In the genomic region with DNA sequence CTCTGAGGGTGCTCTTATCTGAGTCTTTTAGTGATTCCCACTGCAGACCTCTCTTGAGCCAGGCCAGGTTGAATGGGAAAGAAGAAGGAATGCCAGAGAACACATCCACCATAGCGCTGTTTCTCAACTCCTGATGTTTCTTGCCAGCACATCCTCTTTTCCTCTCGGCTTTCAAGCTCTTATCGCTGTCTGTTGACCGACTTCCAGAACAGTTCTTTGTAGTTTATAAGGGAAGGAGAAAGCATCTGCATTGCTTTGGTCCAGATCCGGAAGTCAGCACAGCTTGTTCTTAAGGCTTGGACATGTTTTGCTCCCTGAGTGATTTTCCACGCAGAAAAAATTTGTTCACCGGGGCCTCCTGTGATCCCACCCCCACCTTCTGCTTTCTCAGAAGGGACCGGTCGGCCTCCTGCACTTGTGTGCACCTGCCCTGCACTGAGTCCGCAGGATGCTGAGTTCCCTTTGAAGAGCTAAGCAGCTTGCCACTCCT, we compare ENCODE assay signal across 9 mouse cellular contexts.
DNase-seq lines count a peak whose midpoint lies in the region; TF ChIP-seq lines count a peak whose summit lies in the region.
"Had no signal": no experiment of that assay in that cellular context is flagged by ENCODE, and none has a peak within 500 bp of the region (broad histone marks: within the 10 kb centered on the region; RNA-seq: fewer than 3 reads in every experiment).

No protein-coding gene starts in this region.

- peak overlapping the region; percentile 56 for H3K4me3 ChIP-seq in gastrocnemius, adult 2 months
- no peak overlapping the region for H3K4me3 ChIP-seq in liver, adult 2 months (ENCODE audit: insufficient read depth, low read depth, low read length)
- H3K4me3 ChIP-seq in embryonic fibroblast, embryonic 13.5 days (ENCODE audit: insufficient read depth, low read length), result no peak overlapping the region
- H3K4me3 ChIP-seq in myocyte, result no peak overlapping the region

- peak overlapping the region; percentile 73 for H3K27ac ChIP-seq in gastrocnemius, adult 2 months
- H3K27ac ChIP-seq in liver, adult 2 months (replicated peaks; ENCODE audit: insufficient read depth, low read depth, low read length), result peak overlapping the region; percentile 56
- H3K27ac ChIP-seq in embryonic fibroblast, embryonic 13.5 days (ENCODE audit: insufficient read depth, low read length), result 0 out of 2 replicates have a peak overlapping the region, but pooled peaks have one; percentile 13

- DNase-seq in gastrocnemius, adult 2 months, result peak; percentile 23
- no peak for DNase-seq in gastrocnemius, postnatal 25 days
- DNase-seq in liver, adult 2 months (ENCODE audit: extremely low read depth, low read depth, low spot score), result peak; percentile 39
- no peak for DNase-seq in liver
- DNase-seq in right cerebral cortex, postnatal 36 days (ENCODE audit: low spot score in 2 of 2), result no peak
- DNase-seq in adrenal gland, adult 8-10 months, result no peak
- DNase-seq: thymus, postnatal 4 days had no signal

- H3K79me2 ChIP-seq in liver, adult 2 months (ENCODE audit: control insufficient read depth, insufficient read depth, low read length), result no peaks in the 10 kb centered on the region
- H3K79me2 ChIP-seq in myocyte (ENCODE audit: control insufficient read depth, insufficient read depth), result no peaks in the 10 kb centered on the region

- no peak overlapping the region for H3K9ac ChIP-seq in liver, adult 2 months (ENCODE audit: low read depth, low read length)

- no peaks in the 10 kb centered on the region for H3K36me3 ChIP-seq in liver, adult 2 months (ENCODE audit: control insufficient read depth, insufficient read depth, low read length)
- no peaks in the 10 kb centered on the region for H3K36me3 ChIP-seq in myocyte (ENCODE audit: control insufficient read depth, insufficient read depth)

- peak overlapping the region; percentile 57 for H3K4me2 ChIP-seq in myocyte (ENCODE audit: low read depth)

- no peaks in the 10 kb centered on the region for H3K4me1 ChIP-seq in liver, adult 2 months (ENCODE audit: control insufficient read depth, insufficient read depth, low read length)
- H3K4me1 ChIP-seq in embryonic fibroblast, embryonic 13.5 days (ENCODE audit: control insufficient read depth, insufficient read depth, low read length), result peaks cover 25% of the 10 kb centered on the region

- TF ChIP-seq CTCF in gastrocnemius, adult 2 months (IDR thresholded peaks at IDR 0.05), result no peak
- TF ChIP-seq CTCF in liver, adult 2 months (IDR thresholded peaks at IDR 0.05; ENCODE audit: low read depth, low read length), result no peak
- TF ChIP-seq CTCF in embryonic fibroblast, embryonic 13.5 days (IDR thresholded peaks at IDR 0.05; ENCODE audit: borderline replicate concordance, insufficient read depth, low read length), result no peak

- no peak overlapping the region for H3ac ChIP-seq in myocyte (ENCODE audit: control insufficient read depth, insufficient read length)

- intact Hi-C loops in gastrocnemius, adult 2 months (cut with DNase I), result loop anchor here (5.0 kb wide), 1 partner anchor 182 kb away; a partner anchor contains a TSS

- no peak for TF ChIP-seq POLR2A in liver, adult 2 months (IDR thresholded peaks at IDR 0.05; ENCODE audit: extremely low read depth, insufficient read depth, low read length)
- no peak for TF ChIP-seq POLR2A in embryonic fibroblast, embryonic 13.5 days (IDR thresholded peaks at IDR 0.05; ENCODE audit: low read depth, low read length)
- no peak for TF ChIP-seq POLR2A in myocyte (IDR thresholded peaks at IDR 0.05; ENCODE audit: insufficient read length, low read depth)

- no peaks in the 10 kb centered on the region for H3K27me3 ChIP-seq in liver, adult 2 months (ENCODE audit: control insufficient read depth, insufficient read depth, low read length)
- H3K27me3 ChIP-seq in myocyte (ENCODE audit: control insufficient read depth, insufficient read depth, insufficient read length), result no peaks in the 10 kb centered on the region

- WGBS in liver, adult 2 months, result 56% methylated on average over 10 of the region's 10 CpGs

TF ChIP-seq in myocyte, 11 proteins besides CTCF, POLR2A, EP300 and RAD21:
- no peak for TF ChIP-seq TCF12 (IDR thresholded peaks at IDR 0.05; ENCODE audit: insufficient read depth, poor library complexity, severe bottlenecking)
TF ChIP-seq in myocyte: peak in this region for 0.

Comparison
In these comparisons a context has a peak if more than half of its experiments do, and no peak if none do; other contexts are left out.
1. DNase-seq: peak in gastrocnemius, adult 2 months (single experiment) and liver, adult 2 months (single experiment); none in gastrocnemius, postnatal 25 days (single experiment), liver (single experiment), right cerebral cortex, postnatal 36 days (0 of 2) and adrenal gland, adult 8-10 months (single experiment).
2. H3K27ac ChIP-seq: peak in every context shown above with its lines; median percentile 73 in gastrocnemius, adult 2 months; 56 in liver, adult 2 months; 13 in embryonic fibroblast, embryonic 13.5 days.